In the genomic region with DNA sequence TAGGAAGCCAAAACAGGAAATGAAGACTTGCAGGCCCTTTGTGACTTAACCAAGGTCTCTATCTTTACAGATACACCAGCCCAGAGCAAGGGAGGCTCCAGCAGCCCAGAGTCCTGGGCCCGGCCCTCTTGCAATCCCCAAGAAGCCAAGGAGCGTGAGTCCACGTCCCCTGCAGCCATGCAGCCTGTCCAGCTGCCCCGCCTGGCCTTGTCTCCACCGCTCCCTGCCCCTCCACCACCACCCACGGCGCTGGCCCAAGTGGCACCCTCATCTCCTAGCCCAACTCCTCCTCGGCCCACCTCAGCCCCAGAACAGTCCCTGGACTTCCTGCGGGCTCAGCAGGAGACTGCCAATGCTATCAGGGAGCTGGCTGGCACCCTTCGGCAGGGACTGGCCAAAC, we compare ENCODE assay signal across 8 mouse cellular contexts. TPM values are rescaled to one million over a fixed set of nuclear protein-coding genes. Genes with fewer than 3 reads are reported as not detected.
DNase-seq lines count a peak whose midpoint lies in the region; ATAC-seq and TF ChIP-seq lines count a peak whose summit lies in the region.
"Had no signal": no experiment of that assay in that cellular context is flagged by ENCODE, and none has a peak within 500 bp of the region (broad histone marks: within the 10 kb centered on the region; RNA-seq: fewer than 3 reads in every experiment).

No protein-coding gene starts in this region.

- peak overlapping the region; percentile 70 for H3K4me2 ChIP-seq in heart, embryonic 14.5 days (ENCODE audit: low read length)
- H3K4me2 ChIP-seq in liver, embryonic 14.5 days (ENCODE audit: low read depth), result peak overlapping the region; percentile 79

- peaks cover 21% of the 10 kb centered on the region for H3K36me3 ChIP-seq in spleen, adult 2 months (ENCODE audit: control insufficient read depth, insufficient read depth, low read length)
- peaks cover 7% of the 10 kb centered on the region for H3K36me3 ChIP-seq in heart, embryonic 14.5 days (ENCODE audit: control insufficient read depth, insufficient read depth, low read length)
- H3K36me3 ChIP-seq in liver, embryonic 14.5 days (replicated peaks; ENCODE audit: control insufficient read depth, insufficient read depth, low read depth), result no peaks in the 10 kb centered on the region

- no peak for TF ChIP-seq POLR2A in spleen, adult 2 months (IDR thresholded peaks at IDR 0.05; ENCODE audit: low read depth, low read length)

- intact Hi-C loops in gastrocnemius, postnatal 14 days (cut with DNase I; ENCODE audit: low total_unique reads), result no loop called here

- no peaks in the 10 kb centered on the region for H3K9me3 ChIP-seq in heart, embryonic 14.5 days (ENCODE audit: control insufficient read depth, low read length)
- H3K9me3 ChIP-seq in liver, embryonic 14.5 days (ENCODE audit: control insufficient read depth, low read length), result no peaks in the 10 kb centered on the region

- peaks cover 21% of the 10 kb centered on the region for H3K4me1 ChIP-seq in spleen, adult 2 months (ENCODE audit: control insufficient read depth, insufficient read depth, insufficient read length)
- H3K4me1 ChIP-seq in heart, embryonic 14.5 days (ENCODE audit: control insufficient read depth in 2 of 2, insufficient read depth in 2 of 2, low read length in 2 of 2), result peaks cover 7 to 33% of the 10 kb centered on the region in 2 experiments
- peaks cover 15 to 23% of the 10 kb centered on the region in 2 experiments for H3K4me1 ChIP-seq in liver, embryonic 14.5 days (replicated peaks; ENCODE audit: control insufficient read depth in 2 of 2, insufficient read depth in 2 of 2, low read length in 1 of 2)

- H3K27me3 ChIP-seq in spleen, adult 2 months (ENCODE audit: control insufficient read depth, insufficient read depth, low read length), result no peaks in the 10 kb centered on the region
- no peaks in the 10 kb centered on the region for H3K27me3 ChIP-seq in heart, embryonic 14.5 days (ENCODE audit: control insufficient read depth, insufficient read depth, low read length)
- H3K27me3 ChIP-seq in liver, embryonic 14.5 days (ENCODE audit: control insufficient read depth, insufficient read depth, low read length), result no peaks in the 10 kb centered on the region

- TF ChIP-seq EP300 in liver, embryonic 14.5 days (IDR thresholded peaks at IDR 0.05; ENCODE audit: low read depth), result no peak

- H3K9ac ChIP-seq in heart, embryonic 14.5 days (ENCODE audit: low read length), result peak overlapping the region; percentile 75
- peak overlapping the region; percentile 38 for H3K9ac ChIP-seq in liver, embryonic 14.5 days (replicated peaks)

- peak overlapping the region; percentile 74 for H3K4me3 ChIP-seq in spleen, adult 2 months (ENCODE audit: extremely low read depth, insufficient read depth, insufficient read length)
- H3K4me3 ChIP-seq in heart, embryonic 14.5 days (ENCODE audit: control insufficient read depth in 1 of 2, insufficient read depth in 1 of 2, low read depth in 1 of 2, low read length in 2 of 2), result peak overlapping the region; percentile 45 to 48
- peak overlapping the region; percentile 35 to 53 for H3K4me3 ChIP-seq in liver, embryonic 14.5 days (ENCODE audit: insufficient read depth in 1 of 2, low read depth in 2 of 2, low read length in 2 of 2)

- ATAC-seq in heart, embryonic 14.5 days (ENCODE audit: insufficient number of reproducible peaks, insufficient read depth, low FRiP score, low read depth), result no peak
- ATAC-seq in liver, embryonic 14.5 days (ENCODE audit: insufficient read depth), result no peak

- DNase-seq in spleen, adult 2 months (ENCODE audit: low read depth in 1 of 2, low spot score in 2 of 2), result peak in 1 of 2 experiments; percentile 24
- DNase-seq in spleen, adult 12 weeks (ENCODE audit: low spot score), result no peak
- no peak for DNase-seq in liver, embryonic 14.5 days (ENCODE audit: low read depth in 3 of 3, low spot score in 3 of 3)
- peak; percentile 48 for DNase-seq in thymus, postnatal 25 days
- no peak for DNase-seq in gastrocnemius, postnatal 14 days
- DNase-seq in frontal cortex, postnatal 10 days (ENCODE audit: low spot score in 2 of 2), result no peak

- WGBS in spleen, adult 2 months, result 33% methylated on average over 10 of the region's 10 CpGs
- WGBS in heart, embryonic 14.5 days, result 27% methylated on average over 10 of the region's 10 CpGs
- 28% methylated on average over 10 of the region's 10 CpGs for WGBS in liver, embryonic 14.5 days (ENCODE audit: insufficient replicate concordance)

- no peak for TF ChIP-seq CTCF in spleen, adult 2 months (IDR thresholded peaks at IDR 0.05; ENCODE audit: extremely low read depth, insufficient read depth, insufficient read length, insufficient replicate concordance)
- TF ChIP-seq CTCF in liver, embryonic 14.5 days (IDR thresholded peaks at IDR 0.05; ENCODE audit: low read depth), result no peak

- H3K27ac ChIP-seq in spleen, adult 2 months (ENCODE audit: insufficient read depth, low read length), result peak overlapping the region; percentile 92
- peak overlapping the region in 1 of 2 experiments; percentile 58; a peak in 2 of 4 replicates for H3K27ac ChIP-seq in heart, embryonic 14.5 days (replicated peaks in 1 of 2; ENCODE audit: control insufficient read depth in 1 of 2, insufficient read depth in 1 of 2, low read depth in 2 of 2, low read length in 2 of 2)
- H3K27ac ChIP-seq in liver, embryonic 14.5 days, result no peak overlapping the region

RNA-seq across cellular contexts. Expression of gene Irf2bp1, which starts 3.4 kb away (rescaled TPM):
- polyA plus RNA-seq in spleen, adult 2 months (2012; rRNA removed), result 23.8 and 32.9 TPM in 2 replicates
- polyA plus RNA-seq in heart, embryonic 14.5 days (2014; fragmentation: Nextera tagmentation; extraction: Ambion mirVana), result 14.8 and 17.8 TPM in 2 replicates
- polyA plus RNA-seq in liver, embryonic 14.5 days (2012; rRNA removed), result 6.8 and 8.3 TPM in 2 replicates
- polyA plus RNA-seq in liver, embryonic 14.5 days (2014; fragmentation: Nextera tagmentation; extraction: Ambion mirVana), result 6.8 and 7.9 TPM in 2 replicates
- 10 to 100 TPM; 14.9 to 18.6 TPM for total RNA-seq in gastrocnemius, postnatal 14 days (2021)

RNA-seq across cellular contexts. Expression of gene Mypop, which starts 9.4 kb away (rescaled TPM):
- 2.5 and 4.0 TPM in 2 replicates for polyA plus RNA-seq in spleen, adult 2 months (2012; rRNA removed)
- polyA plus RNA-seq in heart, embryonic 14.5 days (2014; fragmentation: Nextera tagmentation; extraction: Ambion mirVana), result 1.3 and 1.6 TPM in 2 replicates
- 0.20 and 0.21 TPM in 2 replicates for polyA plus RNA-seq in liver, embryonic 14.5 days (2012; rRNA removed)
- polyA plus RNA-seq in liver, embryonic 14.5 days (2014; fragmentation: Nextera tagmentation; extraction: Ambion mirVana), result 0.30 and 0.34 TPM in 2 replicates
- 1 to 10 TPM; 2.2 to 3.7 TPM for total RNA-seq in gastrocnemius, postnatal 14 days (2021)

RNA-seq across cellular contexts. Expression of gene Nanos2, which starts 13.2 kb away (rescaled TPM):
- not detected in 2 replicates for polyA plus RNA-seq in spleen, adult 2 months (2012; rRNA removed)
- polyA plus RNA-seq in heart, embryonic 14.5 days (2014; fragmentation: Nextera tagmentation; extraction: Ambion mirVana), result not detected in 2 replicates
- polyA plus RNA-seq in liver, embryonic 14.5 days (2012; rRNA removed), result not detected in 2 replicates
- not detected in 2 replicates for polyA plus RNA-seq in liver, embryonic 14.5 days (2014; fragmentation: Nextera tagmentation; extraction: Ambion mirVana)
- total RNA-seq in gastrocnemius, postnatal 14 days (2021), result not detected

RNA-seq across cellular contexts. Expression of gene Foxa3, which starts 22.9 kb away (rescaled TPM):
- polyA plus RNA-seq in spleen, adult 2 months (2012; rRNA removed), result 0.38 and 0.49 TPM in 2 replicates
- polyA plus RNA-seq in heart, embryonic 14.5 days (2014; fragmentation: Nextera tagmentation; extraction: Ambion mirVana), result not detected in 2 replicates
- polyA plus RNA-seq in liver, embryonic 14.5 days (2012; rRNA removed), result 12.2 and 13.9 TPM in 2 replicates
- polyA plus RNA-seq in liver, embryonic 14.5 days (2014; fragmentation: Nextera tagmentation; extraction: Ambion mirVana), result 25.7 and 26.5 TPM in 2 replicates
- total RNA-seq in gastrocnemius, postnatal 14 days (2021), result not detected
- polyA plus RNA-seq: cortical plate, adult 2 months had no signal

RNA-seq across cellular contexts. Expression of gene Sympk, which starts 23.8 kb away (rescaled TPM):
- polyA plus RNA-seq in spleen, adult 2 months (2012; rRNA removed), result 67.2 and 88.3 TPM in 2 replicates
- 15.8 and 16.3 TPM in 2 replicates for polyA plus RNA-seq in heart, embryonic 14.5 days (2014; fragmentation: Nextera tagmentation; extraction: Ambion mirVana)
- polyA plus RNA-seq in liver, embryonic 14.5 days (2012; rRNA removed), result 27.3 and 29.1 TPM in 2 replicates
- polyA plus RNA-seq in liver, embryonic 14.5 days (2014; fragmentation: Nextera tagmentation; extraction: Ambion mirVana), result 10.7 and 11.8 TPM in 2 replicates
- total RNA-seq in gastrocnemius, postnatal 14 days (2021), result 10 to 100 TPM; 38.2 to 41.1 TPM
